Mouse (Mus musculus): ENCODE measurements around the gene Nelfe. TPM values are rescaled to one million over a fixed set of nuclear protein-coding genes. Genes with fewer than 3 reads are reported as not detected.

The Nelfe gene
- polyA plus RNA-seq, 1 experiment from 2014 or later, result 52.1 TPM

GRCm38 (mm10) chr17:34836155-34836855 lies 13.9 kb upstream of the Nelfe start:
- H3K79me2 ChIP-seq (ENCODE audit: inconsistent target), result peaks cover 52% of the 10 kb centered on the region
- H3K4me3 ChIP-seq (ENCODE audit: inconsistent target), result peak overlapping the region; percentile 96
- peaks cover 43% of the 10 kb centered on the region for H3K36me3 ChIP-seq (ENCODE audit: inconsistent target)
- peak overlapping the region; percentile 65 for H3K27ac ChIP-seq
- WGBS (ENCODE audit: missing documents), result 9% methylated on average over 46 of the region's 48 CpGs

- WGBS (ENCODE audit: missing documents), result 1% methylated on average over 34 of the region's 40 CpGs
- Histone ChIP-seq H3K27ac (peak within 1 kb of the TSS; percentile 65), H3K4me3 (ENCODE audit: inconsistent target) (peak within 1 kb of the TSS; percentile 96), H3K36me3 (ENCODE audit: inconsistent target) (peaks cover 43% of the 10 kb centered on the region), H3K79me2 (ENCODE audit: inconsistent target) (peaks cover 52% of the 10 kb centered on the region)
These were observed 13.4 kb upstream of the Nelfe start, which contains the start of the genes Stk19 and Dxo for GRCm38 (mm10) chr17:34836856-34837221. Stk19 (minus strand) TSS chr17:34836945. Dxo (plus strand) TSS chr17:34837019.

- peak overlapping the region; percentile 50 for H3K27ac ChIP-seq
- H3K4me3 ChIP-seq (ENCODE audit: inconsistent target), result peak overlapping the region; percentile 96
- WGBS (ENCODE audit: missing documents), result 49% methylated on average over 43 of the region's 43 CpGs
- peaks cover 52% of the 10 kb centered on the region for H3K79me2 ChIP-seq (ENCODE audit: inconsistent target)
- peaks cover 47% of the 10 kb centered on the region for H3K36me3 ChIP-seq (ENCODE audit: inconsistent target)
These were observed 12.5 kb upstream of the Nelfe start for GRCm38 (mm10) chr17:34837464-34838324.

DNA sequence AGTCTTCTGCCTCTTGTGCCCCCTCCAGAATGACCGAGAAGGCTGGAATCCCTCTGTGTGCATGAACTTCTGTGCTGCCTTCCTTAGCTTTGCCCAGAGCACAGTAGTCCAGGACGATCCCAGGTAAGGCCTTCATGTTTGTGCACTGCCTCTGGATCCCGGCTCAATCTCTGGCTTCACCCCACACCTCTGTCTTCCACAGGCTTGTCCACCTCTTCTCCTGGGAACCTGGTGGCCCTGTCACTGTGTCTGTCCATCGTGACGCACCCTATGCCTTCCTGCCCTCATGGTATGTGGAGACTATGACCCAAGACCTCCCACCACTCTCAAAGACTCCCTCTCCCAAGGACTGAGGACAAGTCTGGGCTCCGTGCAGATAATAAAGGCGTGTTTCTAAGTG lies 11.4 kb upstream of the Nelfe start:
- no peak overlapping the region for H3K4me3 ChIP-seq (ENCODE audit: inconsistent target)
- peaks cover 43% of the 10 kb centered on the region for H3K79me2 ChIP-seq (ENCODE audit: inconsistent target)
- 94% methylated on average over 7 of the region's 7 CpGs for WGBS (ENCODE audit: missing documents)
- H3K27ac ChIP-seq, result no peak overlapping the region
- peaks cover 51% of the 10 kb centered on the region for H3K36me3 ChIP-seq (ENCODE audit: inconsistent target)

DNA sequence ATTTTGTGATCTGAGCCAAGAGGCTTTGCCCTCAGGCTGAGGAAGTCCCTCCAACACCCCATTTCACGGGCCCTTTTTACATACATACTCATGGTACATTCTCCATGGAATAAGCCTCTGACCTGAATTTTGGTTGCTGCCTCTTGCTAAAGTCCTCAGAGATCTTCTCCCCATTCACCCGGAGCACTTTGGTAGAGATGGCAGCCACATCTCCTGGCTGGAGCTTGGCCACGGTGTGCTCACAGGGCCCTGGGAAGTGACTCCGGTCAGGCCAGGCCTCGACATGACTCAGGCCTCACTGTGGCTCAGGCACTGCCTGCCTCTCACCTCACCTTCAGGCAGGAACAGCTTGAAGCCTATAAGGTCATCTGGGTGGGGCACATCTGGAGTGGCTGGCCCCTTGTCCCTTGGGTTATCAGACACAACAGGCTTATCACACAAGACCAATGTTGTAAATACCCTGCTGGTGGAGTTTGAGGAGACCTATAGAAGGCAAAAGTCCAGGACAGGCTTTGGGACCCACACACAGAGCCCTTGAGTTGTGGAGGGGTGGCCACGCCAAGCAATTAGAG lies 9.4 kb upstream of the Nelfe start:
- peaks cover 71% of the 10 kb centered on the region for H3K36me3 ChIP-seq (ENCODE audit: inconsistent target)
- 87% methylated on average over 6 of the region's 6 CpGs for WGBS (ENCODE audit: missing documents)

DNA sequence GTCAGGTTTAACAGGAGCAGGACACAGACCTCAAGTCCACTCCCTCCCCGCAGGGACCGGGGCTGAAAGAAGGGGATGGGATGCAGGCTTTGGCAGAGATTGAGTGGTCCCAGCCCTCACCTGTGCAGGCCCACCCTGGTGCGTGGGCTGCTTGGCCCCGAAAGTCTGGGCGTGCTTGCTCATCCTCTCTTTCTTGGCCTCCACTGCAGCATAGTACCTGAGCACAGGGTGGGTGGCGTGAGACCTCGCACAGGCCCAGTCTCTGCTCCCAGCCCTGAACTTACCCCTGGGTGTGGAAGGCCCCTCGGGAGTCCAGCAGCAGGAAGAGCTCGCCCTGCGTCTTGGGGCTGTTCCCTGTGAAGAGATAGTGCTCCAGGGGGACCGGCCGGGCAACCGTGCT lies 5.3 kb upstream of the Nelfe start:
- H3K4me3 ChIP-seq (ENCODE audit: inconsistent target), result no peak overlapping the region
- no peak overlapping the region for H3K27ac ChIP-seq
- peaks cover 12% of the 10 kb centered on the region; the same call in 1 of the 2 replicates for H3K79me2 ChIP-seq (ENCODE audit: inconsistent target)
- H3K36me3 ChIP-seq (ENCODE audit: inconsistent target), result peaks cover 82% of the 10 kb centered on the region
- WGBS (ENCODE audit: missing documents), result 93% methylated on average over 12 of the region's 13 CpGs

More for the DNA sequence above, 9.4 kb upstream of the Nelfe start:
- H3K27ac ChIP-seq, result no peak overlapping the region
- peaks cover 23% of the 10 kb centered on the region for H3K79me2 ChIP-seq (ENCODE audit: inconsistent target)
- H3K4me3 ChIP-seq (ENCODE audit: inconsistent target), result no peak overlapping the region

DNA sequence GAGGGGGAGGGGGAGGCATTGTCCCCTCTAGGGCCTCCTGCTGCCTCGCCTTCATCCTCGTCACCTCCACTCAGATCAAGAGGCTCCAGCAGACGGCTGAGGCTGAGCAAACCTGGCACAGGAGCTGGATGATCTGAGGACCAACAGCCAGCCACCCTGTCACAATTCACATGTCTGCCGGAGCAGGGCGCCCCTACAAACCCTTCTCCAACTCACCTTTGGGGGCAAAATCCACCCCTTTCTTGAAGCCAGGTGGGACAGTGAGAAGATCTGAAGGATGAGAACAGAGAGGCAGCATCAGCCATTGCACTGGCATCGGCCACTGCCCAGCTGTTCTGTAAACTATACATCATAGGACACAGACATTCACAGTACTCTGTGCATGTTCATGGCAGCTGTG lies 3.0 kb upstream of the Nelfe start:
- H3K27ac ChIP-seq, result no peak overlapping the region
- H3K79me2 ChIP-seq (ENCODE audit: inconsistent target), result peaks cover 22% of the 10 kb centered on the region; the same call in 1 of the 2 replicates
- 93% methylated on average over 6 of the region's 6 CpGs for WGBS (ENCODE audit: missing documents)
- no peak overlapping the region for H3K4me3 ChIP-seq (ENCODE audit: inconsistent target)
- H3K36me3 ChIP-seq (ENCODE audit: inconsistent target), result peaks cover 61% of the 10 kb centered on the region

DNA sequence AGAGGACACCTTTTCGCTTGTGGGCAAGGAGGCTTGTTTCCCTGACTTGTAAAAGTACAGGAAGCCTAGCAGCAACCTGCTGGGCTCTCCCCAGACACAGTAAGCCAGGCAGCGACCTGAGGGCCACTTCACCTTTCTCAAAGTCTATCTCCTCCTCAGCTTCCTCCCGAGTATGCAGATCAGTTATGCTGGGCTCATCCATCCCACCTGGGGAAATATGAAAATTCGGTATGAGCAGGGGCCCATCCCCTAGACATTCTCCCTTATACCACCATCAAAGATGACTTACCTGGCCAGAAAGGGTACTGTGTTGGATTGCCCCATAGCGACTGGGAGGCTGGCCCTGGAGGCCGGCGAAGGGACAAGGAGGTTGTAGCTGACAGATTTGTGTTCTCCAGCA lies 2.6 kb upstream of the Nelfe start:
- 92% methylated on average over 7 of the region's 7 CpGs for WGBS (ENCODE audit: missing documents)
- H3K36me3 ChIP-seq (ENCODE audit: inconsistent target), result peaks cover 61% of the 10 kb centered on the region

GRCm38 (mm10) chr17:34850517-34851125 lies 430 bp downstream of the Nelfe start:
- Histone ChIP-seq H3K4me3 (ENCODE audit: inconsistent target) (peak overlapping the region; percentile 90), H3K27ac (peak overlapping the region; percentile 36), H3K36me3 (ENCODE audit: inconsistent target) (peaks cover 60% of the 10 kb centered on the region), H3K79me2 (ENCODE audit: inconsistent target) (peaks cover 22% of the 10 kb centered on the region; the same call in 1 of the 2 replicates)
- under 1% methylated on average over 25 of the region's 25 CpGs for WGBS (ENCODE audit: missing documents)

More for the DNA sequence above, 2.6 kb upstream of the Nelfe start:
- Histone ChIP-seq H3K4me3 (ENCODE audit: inconsistent target) (no peak overlapping the region), H3K79me2 (ENCODE audit: inconsistent target) (peaks cover 22% of the 10 kb centered on the region; the same call in 1 of the 2 replicates), H3K27ac (no peak overlapping the region)

DNA sequence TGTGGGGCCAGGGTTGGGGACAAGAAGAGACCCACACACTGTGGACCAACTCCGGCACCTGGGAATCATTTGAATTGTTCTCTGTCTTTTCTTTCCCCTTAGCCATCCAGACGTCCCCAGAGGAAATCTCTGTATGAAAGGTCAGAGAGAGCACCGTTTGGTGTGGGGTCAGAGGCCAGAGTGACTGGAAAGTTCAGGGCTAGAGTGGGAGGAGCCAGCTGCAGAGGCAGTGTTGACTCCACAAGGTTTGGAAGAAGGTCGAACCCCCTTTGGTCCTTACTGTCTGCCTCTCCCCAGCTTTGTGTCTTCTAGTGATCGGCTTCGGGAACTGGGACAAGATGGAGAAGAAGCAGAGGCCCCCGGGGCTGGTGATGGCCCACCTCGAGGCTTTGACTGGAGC lies 3.3 kb downstream of the Nelfe start:
- H3K4me3 ChIP-seq (ENCODE audit: inconsistent target), result no peak overlapping the region
- H3K79me2 ChIP-seq (ENCODE audit: inconsistent target), result peaks cover 22% of the 10 kb centered on the region; the same call in 1 of the 2 replicates
- 84% methylated on average over 8 of the region's 8 CpGs for WGBS (ENCODE audit: missing documents)
- H3K36me3 ChIP-seq (ENCODE audit: inconsistent target), result peaks cover 44% of the 10 kb centered on the region
- no peak overlapping the region for H3K27ac ChIP-seq

- WGBS (ENCODE audit: missing documents), result 94% methylated on average over 3 of the region's 3 CpGs
- Histone ChIP-seq H3K36me3 (ENCODE audit: inconsistent target) (peaks cover 44% of the 10 kb centered on the region), H3K27ac (no peak overlapping the region), H3K79me2 (ENCODE audit: inconsistent target) (peaks cover 11% of the 10 kb centered on the region; the same call in 1 of the 2 replicates), H3K4me3 (ENCODE audit: inconsistent target) (no peak overlapping the region)
These were observed 4.6 kb downstream of the Nelfe start for GRCm38 (mm10) chr17:34854761-34855160.

DNA sequence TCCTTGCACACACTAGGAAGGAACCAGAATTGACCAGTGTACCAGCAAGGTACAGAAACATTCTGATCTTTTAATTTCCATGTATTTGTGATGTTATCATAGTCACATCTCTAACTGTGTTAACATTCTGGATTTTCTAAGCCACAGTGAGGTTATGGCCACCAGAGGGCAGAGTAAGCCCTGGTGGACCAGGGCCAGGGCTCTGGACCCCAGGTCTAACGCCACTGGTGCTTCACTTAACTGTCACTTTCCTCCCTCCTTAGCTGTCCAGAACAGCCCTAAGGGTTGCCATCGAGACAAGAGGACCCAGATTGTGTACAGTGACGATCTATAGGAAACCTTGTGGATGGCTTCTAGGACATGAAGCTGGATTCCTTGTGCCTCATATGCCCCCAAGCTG lies 5.6 kb downstream of the Nelfe start:
- Histone ChIP-seq H3K4me3 (ENCODE audit: inconsistent target) (no peak overlapping the region), H3K36me3 (ENCODE audit: inconsistent target) (peaks cover 44% of the 10 kb centered on the region), H3K27ac (no peak overlapping the region), H3K79me2 (ENCODE audit: inconsistent target) (peaks cover 5% of the 10 kb centered on the region; the same call in 1 of the 2 replicates)
- 39% methylated on average over 3 of the region's 3 CpGs for WGBS (ENCODE audit: missing documents)

DNA sequence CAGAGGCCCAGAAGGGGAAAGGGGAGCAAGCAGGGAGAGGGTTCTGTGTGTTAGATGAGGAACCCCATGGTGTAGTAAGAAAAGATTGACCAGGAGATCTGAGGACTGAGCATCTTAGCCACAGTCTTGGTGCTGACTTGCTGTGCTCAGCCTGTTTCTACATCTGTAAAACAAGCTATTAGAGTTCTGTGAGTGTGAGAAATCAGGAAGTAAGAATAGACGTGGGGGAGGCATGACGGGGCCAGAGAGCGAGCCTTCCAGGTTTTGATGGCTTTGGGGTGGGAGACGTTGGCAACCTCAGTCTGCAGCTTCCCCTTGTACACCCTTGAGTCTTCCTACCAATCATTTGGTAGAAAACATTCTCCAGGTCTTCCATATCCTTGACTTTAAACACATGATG lies 8.5 kb downstream of the Nelfe start:
- Histone ChIP-seq H3K27ac (no peak overlapping the region), H3K79me2 (ENCODE audit: inconsistent target) (no peaks in the 10 kb centered on the region; the same call in 1 of the 2 replicates), H3K4me3 (ENCODE audit: inconsistent target) (no peak overlapping the region), H3K36me3 (ENCODE audit: inconsistent target) (peaks cover 27% of the 10 kb centered on the region)
- WGBS (ENCODE audit: missing documents), result 5% methylated on average over 4 of the region's 4 CpGs

- Histone ChIP-seq H3K36me3 (ENCODE audit: inconsistent target) (peaks cover 9% of the 10 kb centered on the region; the same call in 1 of the 2 replicates), H3K27ac (no peak overlapping the region), H3K4me3 (ENCODE audit: inconsistent target) (no peak overlapping the region), H3K79me2 (ENCODE audit: inconsistent target) (no peaks in the 10 kb centered on the region; the same call in 1 of the 2 replicates)
- 87% methylated on average over 9 of the region's 9 CpGs for WGBS (ENCODE audit: missing documents)
These were observed 10.3 kb downstream of the Nelfe start for GRCm38 (mm10) chr17:34860514-34860913.
